10 mouse cellular contexts compared by ENCODE assay signal in genomic region chr15:82211281-82211680, GRCm38 (mm10). TPM values are rescaled to one million over a fixed set of nuclear protein-coding genes. Genes with fewer than 3 reads are reported as not detected.
DNase-seq lines count a peak whose midpoint lies in the region; ATAC-seq and TF ChIP-seq lines count a peak whose summit lies in the region.
"Had no signal": no experiment of that assay in that cellular context is flagged by ENCODE, and none has a peak within 500 bp of the region (broad histone marks: within the 10 kb centered on the region; RNA-seq: fewer than 3 reads in every experiment).

No protein-coding gene starts in this region.

- H3K4me2 ChIP-seq in lung, embryonic 16.5 days (ENCODE audit: low read depth, low read length): peak overlapping the region; percentile 62; the same call in 1 of the 2 replicates
- peak overlapping the region; percentile 81 for H3K4me2 ChIP-seq in limb, embryonic 13.5 days (replicated peaks)
- peak overlapping the region; percentile 89 for H3K4me2 ChIP-seq in stomach, embryonic 15.5 days

- H3K4me1 ChIP-seq in lung, embryonic 16.5 days (replicated peaks; ENCODE audit: control insufficient read depth, insufficient read depth, low read length): peaks cover 15% of the 10 kb centered on the region
- H3K4me1 ChIP-seq in lung, adult 2 months (ENCODE audit: control insufficient read depth, insufficient read depth, low read length): no peaks in the 10 kb centered on the region
- peaks cover 46% of the 10 kb centered on the region for H3K4me1 ChIP-seq in limb, embryonic 13.5 days
- H3K4me1 ChIP-seq in stomach, embryonic 15.5 days: peaks cover 25% of the 10 kb centered on the region

- no peaks in the 10 kb centered on the region for H3K9me3 ChIP-seq in lung, embryonic 16.5 days (ENCODE audit: control insufficient read depth, low read length)
- no peaks in the 10 kb centered on the region for H3K9me3 ChIP-seq in limb, embryonic 13.5 days
- no peaks in the 10 kb centered on the region for H3K9me3 ChIP-seq in stomach, embryonic 15.5 days

- ATAC-seq in lung, embryonic 16.5 days (ENCODE audit: low read depth): no peak
- ATAC-seq in limb, embryonic 13.5 days (ENCODE audit: low FRiP score, low read depth): no peak
- ATAC-seq in stomach, embryonic 15.5 days (ENCODE audit: insufficient read depth, low FRiP score, low read depth): no peak
- ATAC-seq in monocyte, adult 5-6 weeks (replicated peaks; ENCODE audit: insufficient number of reproducible peaks, low FRiP score, low TSS enrichment, poor library complexity, severe bottlenecking): no peak
- ATAC-seq: activated CD4-positive, CD25-positive, alpha-beta regulatory T cell, adult 4 months had no signal

- WGBS in lung, embryonic 16.5 days: 6% methylated on average over 11 of the region's 11 CpGs
- WGBS in lung, adult 2 months: 2% methylated on average over 11 of the region's 11 CpGs
- 1% methylated on average over 11 of the region's 11 CpGs for WGBS in limb, embryonic 13.5 days
- 3% methylated on average over 11 of the region's 11 CpGs for WGBS in stomach, embryonic 15.5 days

- peaks cover 91% of the 10 kb centered on the region for H3K27me3 ChIP-seq in lung, embryonic 16.5 days (ENCODE audit: control insufficient read depth, insufficient read depth, low read depth, low read length)
- H3K27me3 ChIP-seq in limb, embryonic 13.5 days: peaks cover 99% of the 10 kb centered on the region
- H3K27me3 ChIP-seq in stomach, embryonic 15.5 days (replicated peaks): peaks cover 86% of the 10 kb centered on the region

- H3K36me3 ChIP-seq in lung, embryonic 16.5 days (ENCODE audit: control insufficient read depth, insufficient read depth, low read length): no peaks in the 10 kb centered on the region
- H3K36me3 ChIP-seq in limb, embryonic 13.5 days: peaks cover 4% of the 10 kb centered on the region
- no peaks in the 10 kb centered on the region for H3K36me3 ChIP-seq in stomach, embryonic 15.5 days

- H3K27ac ChIP-seq in lung, embryonic 16.5 days (ENCODE audit: low read length): no peak overlapping the region
- no peak overlapping the region for H3K27ac ChIP-seq in limb, embryonic 13.5 days
- no peak overlapping the region for H3K27ac ChIP-seq in stomach, embryonic 15.5 days

- no peak for TF ChIP-seq CTCF in lung, adult 2 months (IDR thresholded peaks at IDR 0.05; ENCODE audit: insufficient read depth, low read length)

- no peak for TF ChIP-seq POLR2A in lung, adult 2 months (IDR thresholded peaks at IDR 0.05; ENCODE audit: borderline replicate concordance, extremely low read depth, low read depth, low read length)

- H3K4me3 ChIP-seq in lung, embryonic 16.5 days (ENCODE audit: low read length): peak overlapping the region; percentile 42
- H3K4me3 ChIP-seq in lung, adult 2 months (replicated peaks; ENCODE audit: extremely low read depth, low read depth, low read length): no peak overlapping the region
- H3K4me3 ChIP-seq in limb, embryonic 13.5 days: peak overlapping the region; percentile 53
- H3K4me3 ChIP-seq in stomach, embryonic 15.5 days (replicated peaks): peak overlapping the region; percentile 47; the same call in 1 of the 2 replicates

- no peak overlapping the region for H3K9ac ChIP-seq in lung, embryonic 16.5 days (ENCODE audit: low read length)
- H3K9ac ChIP-seq in limb, embryonic 13.5 days: peak overlapping the region; percentile 64; the same call in 1 of the 2 replicates
- H3K9ac ChIP-seq in stomach, embryonic 15.5 days: no peak overlapping the region

- DNase-seq in cerebellum, adult 18-20 months: peak; percentile 21 to 43
- DNase-seq in cerebellum, postnatal 14 days: no peak
- no peak for DNase-seq in lung, adult 2 months
- DNase-seq in adrenal gland, adult 18-20 months (ENCODE audit: low spot score in 2 of 2): no peak
- DNase-seq: thymus, postnatal 36 days had no signal

RNA-seq across cellular contexts. Expression of gene Shisa8, which starts 1.3 kb away (rescaled TPM):
- polyA plus RNA-seq in lung, embryonic 16.5 days (2015; fragmentation: Nextera tagmentation; extraction: Ambion mirVana): 0.52 and 0.55 TPM in 2 replicates
- 0.40 and 1.00 TPM in 2 replicates for polyA plus RNA-seq in lung, adult 2 months (2012; rRNA removed)
- 0.15 and 0.34 TPM in 2 replicates for polyA plus RNA-seq in limb, embryonic 13.5 days (2015; fragmentation: Nextera tagmentation; extraction: Ambion mirVana)
- 0.19 TPM in 2 replicates for polyA plus RNA-seq in stomach, embryonic 15.5 days (2015; fragmentation: Nextera tagmentation; extraction: Ambion mirVana)
- under 1 TPM; 0.13 to 0.27 TPM for total RNA-seq in adrenal gland, adult 18-20 months (2021)
- not detected in 3 replicates for total RNA-seq in monocyte, adult 5-6 weeks (2017)
- polyA plus RNA-seq: activated CD4-positive, CD25-positive, alpha-beta regulatory T cell, adult 4 months had no signal

RNA-seq across cellular contexts. Expression of gene Tnfrsf13c, which starts 12.9 kb away (rescaled TPM):
- polyA plus RNA-seq in lung, embryonic 16.5 days (2015; fragmentation: Nextera tagmentation; extraction: Ambion mirVana): not detected in 2 replicates
- 4.4 and 4.9 TPM in 2 replicates for polyA plus RNA-seq in lung, adult 2 months (2012; rRNA removed)
- 0.13 and 0.15 TPM in 2 replicates for polyA plus RNA-seq in limb, embryonic 13.5 days (2015; fragmentation: Nextera tagmentation; extraction: Ambion mirVana)
- 0.06 and 0.13 TPM in 2 replicates for polyA plus RNA-seq in stomach, embryonic 15.5 days (2015; fragmentation: Nextera tagmentation; extraction: Ambion mirVana)
- under 1 TPM; 0.16 to 0.17 TPM for total RNA-seq in adrenal gland, adult 18-20 months (2021)
- total RNA-seq in monocyte, adult 5-6 weeks (2017): 13.6 to 19.3 TPM (median 17.9 TPM) in 3 replicates

RNA-seq across cellular contexts. Expression of gene Cenpm, which starts 33.3 kb away (rescaled TPM):
- 65.1 and 65.7 TPM in 2 replicates for polyA plus RNA-seq in lung, embryonic 16.5 days (2015; fragmentation: Nextera tagmentation; extraction: Ambion mirVana)
- polyA plus RNA-seq in lung, adult 2 months (2012; rRNA removed): 1.8 and 3.4 TPM in 2 replicates
- 62.5 and 62.6 TPM in 2 replicates for polyA plus RNA-seq in limb, embryonic 13.5 days (2015; fragmentation: Nextera tagmentation; extraction: Ambion mirVana)
- 51.0 and 57.6 TPM in 2 replicates for polyA plus RNA-seq in stomach, embryonic 15.5 days (2015; fragmentation: Nextera tagmentation; extraction: Ambion mirVana)
- 1 to 10 TPM; 2.4 to 2.5 TPM for total RNA-seq in adrenal gland, adult 18-20 months (2021)
- total RNA-seq in monocyte, adult 5-6 weeks (2017): not detected in 3 replicates

RNA-seq across cellular contexts. Expression of gene 1500009C09Rik, which starts 40.9 kb away (rescaled TPM):
- not detected in 2 replicates for polyA plus RNA-seq in lung, embryonic 16.5 days (2015; fragmentation: Nextera tagmentation; extraction: Ambion mirVana)
- not detected in 2 replicates for polyA plus RNA-seq in lung, adult 2 months (2012; rRNA removed)
- not detected in 2 replicates for polyA plus RNA-seq in limb, embryonic 13.5 days (2015; fragmentation: Nextera tagmentation; extraction: Ambion mirVana)
- polyA plus RNA-seq in stomach, embryonic 15.5 days (2015; fragmentation: Nextera tagmentation; extraction: Ambion mirVana): 0.08 TPM in 1 of 2 replicates, not detected in the other
- total RNA-seq in adrenal gland, adult 18-20 months (2021): under 1 TPM; 0.33 to 0.90 TPM
- total RNA-seq in monocyte, adult 5-6 weeks (2017): not detected in 3 replicates
- polyA plus RNA-seq: activated CD4-positive, CD25-positive, alpha-beta regulatory T cell, adult 4 months had no signal

Comparison
In these comparisons a context has a peak if more than half of its experiments do, and no peak if none do; other contexts are left out.
1. DNase-seq: peak in cerebellum, adult 18-20 months (2 of 2); none in cerebellum, postnatal 14 days (0 of 2), lung, adult 2 months (single experiment) and adrenal gland, adult 18-20 months (0 of 2).
2. RNA of gene Cenpm, which starts 33.3 kb away (polyA plus RNA-seq): 65.1 to 65.7 TPM in lung, embryonic 16.5 days, 62.5 to 62.6 TPM in limb, embryonic 13.5 days and 51.0 to 57.6 TPM in stomach, embryonic 15.5 days; 1.8 to 3.4 TPM in lung, adult 2 months; every median in the first group is over 10 times any median in the second.
3. Peak in every context shown above with its lines, with median percentiles within 50 percentile points of each other: H3K4me2 ChIP-seq.